Mouse (Mus musculus) MEL (cell line): ENCODE data around the gene Creb3l1. TPM values are rescaled to one million over a fixed set of nuclear protein-coding genes. Genes with fewer than 3 reads are reported as not detected.

Experiments
- DNase-seq: peaks from one replicate; pipeline ENCODE4 v3.0.0; 2011; ENCODE audit warnings: low read depth, low spot score
- H3K27ac ChIP-seq: 2 replicates; pipeline ENCODE4 v1.5.1; 2012; ENCODE audit warnings: low read depth, mild to moderate bottlenecking, control low read depth, low read length, moderate library complexity; ENCODE audit not compliant: control insufficient read depth
- H3K27me3 ChIP-seq, 2 experiments: fragments of 150-350 bp in 1 of 2; sonication (generic) in 1 of 2; 2 replicates each; pipeline ENCODE4 v1.6.1; 2012; ENCODE audit warnings: low read length in 2 of 2, mild to moderate bottlenecking in 2 of 2, improper control_type of control experiment in 1 of 2, moderate library complexity in 1 of 2; ENCODE audit not compliant: insufficient read depth in 2 of 2, control insufficient read depth in 1 of 2
- H3K36me3 ChIP-seq, 2 experiments: 2 replicates each; pipeline ENCODE4 v1.6.1; 2012 to 2014; ENCODE audit warnings: low read length in 2 of 2, improper control_type of control experiment in 1 of 2, inconsistent platforms in 1 of 2, mild to moderate bottlenecking in 1 of 2; ENCODE audit not compliant: insufficient read depth in 2 of 2, control insufficient read depth in 1 of 2
- H3K4me1 ChIP-seq, 2 experiments: fragments of 150-350 bp in 1 of 2; sonication (generic) in 1 of 2; 2 replicates each; pipeline ENCODE4 v1.6.1; 2012; ENCODE audit warnings: low read length in 2 of 2, improper control_type of control experiment in 1 of 2, mild to moderate bottlenecking in 1 of 2; ENCODE audit not compliant: insufficient read depth in 2 of 2, control insufficient read depth in 1 of 2
- H3K4me3 ChIP-seq, 2 experiments: fragments of 150-350 bp in 1 of 2; sonication (generic) in 1 of 2; 2 replicates each; pipeline ENCODE4 v1.5.1; 2012; ENCODE audit warnings: low read depth in 2 of 2, low read length in 2 of 2, mild to moderate bottlenecking in 2 of 2, moderate library complexity in 2 of 2, control low read depth in 1 of 2, improper control_type of control experiment in 1 of 2; ENCODE audit not compliant: control insufficient read depth in 1 of 2, insufficient read depth in 1 of 2
- H3K79me2 ChIP-seq: 2 replicates; pipeline ENCODE4 v1.6.1; 2012; ENCODE audit warnings: mild to moderate bottlenecking, low read length, moderate library complexity; ENCODE audit not compliant: control insufficient read depth, poor library complexity, insufficient read depth
- H3K9ac ChIP-seq: 2 replicates; pipeline ENCODE4 v1.6.1; 2012; ENCODE audit warnings: low read depth, mild to moderate bottlenecking, control low read depth, low read length, moderate library complexity; ENCODE audit not compliant: control insufficient read depth, poor library complexity, severe bottlenecking
- H3K9me3 ChIP-seq: fragments of 150-350 bp; sonication (generic); replicated peaks from 2 replicates; pipeline ENCODE4 v1.6.1; 2012; ENCODE audit warnings: mild to moderate bottlenecking, low read length, improper control_type of control experiment, moderate library complexity; ENCODE audit not compliant: insufficient read depth
- BHLHE40 ChIP-seq: IDR thresholded peaks from 2 replicates; pipeline ENCODE4 v1.6.1; 2012; ENCODE audit warnings: low read depth, mild to moderate bottlenecking, inconsistent platforms, low read length, improper control_type of control experiment, borderline replicate concordance
- CTCF ChIP-seq, 3 experiments: IDR thresholded peaks in 2 of 3; conservative IDR thresholded peaks in 1 of 3; 2 replicates each; pipeline ENCODE4 v1.5.1; 2011 to 2012; ENCODE audit warnings: low read length in 3 of 3, low read depth in 2 of 3, mild to moderate bottlenecking in 2 of 3, improper control_type of control experiment in 1 of 3, inconsistent platforms in 1 of 3, mixed read lengths in 1 of 3, moderate library complexity in 1 of 3; ENCODE audit not compliant: control insufficient read depth in 1 of 3, insufficient read depth in 1 of 3, poor library complexity in 1 of 3, severe bottlenecking in 1 of 3
- ETS1 ChIP-seq: IDR thresholded peaks from 2 replicates; pipeline ENCODE4 v1.6.1; 2012; ENCODE audit warnings: low read depth, mild to moderate bottlenecking, inconsistent platforms, low read length, improper control_type of control experiment, moderate library complexity
- GABPA ChIP-seq: IDR thresholded peaks from 2 replicates; pipeline ENCODE4 v1.6.1; 2012; ENCODE audit warnings: low read depth, mild to moderate bottlenecking, inconsistent platforms, low read length, improper control_type of control experiment, moderate library complexity
- HCFC1 ChIP-seq: IDR thresholded peaks from 2 replicates; pipeline ENCODE4 v1.6.1; 2012; ENCODE audit warnings: low read depth, mild to moderate bottlenecking, inconsistent platforms, low read length, improper control_type of control experiment, moderate library complexity
- JUND ChIP-seq: IDR thresholded peaks from 2 replicates; pipeline ENCODE4 v1.6.1; 2011; ENCODE audit warnings: low read depth, mild to moderate bottlenecking, improper control_type of control experiment, low read length
- KAT2A ChIP-seq: conservative IDR thresholded peaks from 2 replicates; pipeline ENCODE4 v1.6.1; 2012; ENCODE audit warnings: low read depth, low read length, improper control_type of control experiment, inconsistent platforms
- MAZ ChIP-seq: IDR thresholded peaks from 2 replicates; pipeline ENCODE4 v1.6.1; 2012; ENCODE audit warnings: low read depth, mild to moderate bottlenecking, inconsistent platforms, low read length, improper control_type of control experiment
- MEF2A ChIP-seq: IDR thresholded peaks from 2 replicates; pipeline ENCODE4 v1.6.1; 2014; ENCODE audit warnings: low read depth, mild to moderate bottlenecking, inconsistent platforms, low read length, improper control_type of control experiment; ENCODE audit not compliant: poor library complexity, insufficient replicate concordance, severe bottlenecking; ENCODE audit errors: extremely low read depth
- MXI1 ChIP-seq: IDR thresholded peaks from 2 replicates; pipeline ENCODE4 v1.6.1; 2011; ENCODE audit warnings: mild to moderate bottlenecking, low read depth, low read length, improper control_type of control experiment
- MYB ChIP-seq: IDR thresholded peaks from 2 replicates; pipeline ENCODE4 v1.6.1; 2011; ENCODE audit warnings: mild to moderate bottlenecking, low read depth, low read length, improper control_type of control experiment
- MYC ChIP-seq: IDR thresholded peaks from 2 replicates; pipeline ENCODE4 v1.6.1; 2011; ENCODE audit warnings: low read depth, mild to moderate bottlenecking, low read length, improper control_type of control experiment, moderate library complexity
- NELFE ChIP-seq: IDR thresholded peaks from 2 replicates; pipeline ENCODE4 v1.6.1; 2011; ENCODE audit warnings: low read depth, low read length, improper control_type of control experiment
- POLR2A ChIP-seq, 2 experiments: IDR thresholded peaks; 2 replicates each; pipeline ENCODE4 v1.6.1; 2011 to 2012; ENCODE audit warnings: low read length in 2 of 2, mild to moderate bottlenecking in 2 of 2, control low read depth in 1 of 2, improper control_type of control experiment in 1 of 2, low read depth in 1 of 2, moderate library complexity in 1 of 2; ENCODE audit not compliant: control insufficient read depth in 1 of 2, insufficient read depth in 1 of 2, poor library complexity in 1 of 2
- POLR2AphosphoS5 ChIP-seq: IDR thresholded peaks from 2 replicates; pipeline ENCODE4 v1.6.1; 2012; ENCODE audit warnings: low read depth, borderline replicate concordance, mild to moderate bottlenecking, inconsistent platforms, low read length, moderate library complexity, mixed read lengths
- RCOR1 ChIP-seq: IDR thresholded peaks from 2 replicates; pipeline ENCODE4 v1.6.1; 2012; ENCODE audit warnings: low read depth, mild to moderate bottlenecking, inconsistent platforms, low read length, improper control_type of control experiment
- SIN3A ChIP-seq: IDR thresholded peaks from 2 replicates; pipeline ENCODE4 v1.6.1; 2012; ENCODE audit warnings: low read length, improper control_type of control experiment, inconsistent platforms
- TCF12 ChIP-seq: IDR thresholded peaks from 2 replicates; pipeline ENCODE4 v1.6.1; 2014; ENCODE audit warnings: low read depth, mild to moderate bottlenecking, inconsistent platforms, low read length, improper control_type of control experiment, moderate library complexity
- UBTF ChIP-seq: IDR thresholded peaks from 2 replicates; pipeline ENCODE4 v1.6.1; 2012; ENCODE audit warnings: low read depth, mild to moderate bottlenecking, inconsistent platforms, low read length, improper control_type of control experiment, moderate library complexity, borderline replicate concordance; ENCODE audit not compliant: insufficient read depth
- USF1 ChIP-seq: IDR thresholded peaks from 2 replicates; pipeline ENCODE4 v1.6.1; 2014; ENCODE audit warnings: low read depth, mild to moderate bottlenecking, inconsistent platforms, low read length, improper control_type of control experiment, moderate library complexity
- USF2 ChIP-seq, 2 experiments: IDR thresholded peaks; 2 replicates each; pipeline ENCODE4 v1.6.1; 2011 to 2012; ENCODE audit warnings: improper control_type of control experiment in 2 of 2, low read length in 2 of 2, borderline replicate concordance in 1 of 2, inconsistent platforms in 1 of 2, low read depth in 1 of 2, mild to moderate bottlenecking in 1 of 2; ENCODE audit not compliant: insufficient read depth in 1 of 2
- ZC3H11A ChIP-seq: IDR thresholded peaks from 2 replicates; pipeline ENCODE4 v1.6.1; 2012; ENCODE audit warnings: low read depth, mild to moderate bottlenecking, inconsistent platforms, low read length, improper control_type of control experiment
- ZNF384 ChIP-seq: IDR thresholded peaks from 2 replicates; pipeline ENCODE4 v1.6.1; 2012; ENCODE audit warnings: low read depth, mild to moderate bottlenecking, inconsistent platforms, low read length, improper control_type of control experiment
- polyA plus RNA-seq, 2 experiments: library from polyadenylated mRNA; stranded (reverse) in 1 of 2; unstranded in 1 of 2; fragments of >175 nt in 1 of 2; fragments of >200 nt in 1 of 2; gene quantifications; 2 replicates each; pipeline versions ENCODE4 v1.2.1 to v1.2.4; 2012; ENCODE audit warnings: low replicate concordance in 2 of 2, low read depth in 1 of 2; ENCODE audit not compliant: insufficient read length in 2 of 2, insufficient read depth in 1 of 2, missing spikeins in 1 of 2
- total RNA-seq: library from RNA; depleted of rRNA; stranded (reverse); fragments of 300-350 nt; gene quantifications from 2 replicates; pipeline ENCODE4 v1.2.3, GENCODE M21; 2012

The Creb3l1 gene
- total and polyA plus RNA-seq, 3 experiments, result 0.12 to 9.1 TPM; not detected in 1

DNA sequence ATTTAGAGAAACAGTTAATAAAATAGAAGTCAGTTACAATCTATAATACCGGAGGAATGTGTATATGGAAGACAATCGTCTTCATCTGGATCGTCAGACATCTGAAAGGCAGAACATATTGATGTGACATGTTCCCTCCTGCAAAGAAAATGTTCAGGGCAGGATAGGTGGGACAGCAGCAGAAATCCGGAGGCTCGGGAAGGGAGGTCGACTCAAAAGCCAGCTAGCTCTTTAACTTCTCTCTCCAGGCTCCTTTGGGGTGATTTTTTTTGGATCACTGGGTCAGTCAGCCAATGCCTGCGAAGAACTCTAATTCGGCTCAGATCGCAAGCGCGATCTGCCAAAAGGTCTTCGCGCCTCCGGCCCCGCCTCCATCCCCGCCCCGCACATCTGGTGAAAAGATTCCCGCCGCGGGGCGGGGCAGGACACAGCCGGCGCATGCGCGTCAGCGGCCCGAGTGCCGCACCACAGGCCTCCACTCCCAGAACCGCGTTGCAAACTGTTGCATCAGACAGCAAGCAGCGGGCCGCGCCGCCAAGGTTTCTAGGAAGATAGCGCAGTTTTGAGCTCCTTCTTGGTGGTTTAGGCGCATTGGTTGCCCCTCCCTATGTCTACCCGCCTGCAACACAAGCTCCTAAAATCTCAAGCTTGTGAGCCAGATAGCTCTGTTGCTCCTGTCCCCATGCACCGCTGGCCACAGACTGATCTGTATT lies 31.0 kb upstream of the Creb3l1 start (continued):
- TF ChIP-seq POLR2AphosphoS5 (no peak), POLR2A (IDR thresholded peaks at IDR 0.05; ENCODE audit: control insufficient read depth in 1 of 2, insufficient read depth in 1 of 2, low read depth in 1 of 2, low read length in 2 of 2, poor library complexity in 1 of 2) (peak; percentile 30 to 90; a peak in 2 of 4 replicates), SIN3A (peak; percentile 54; the same call in 1 of the 2 replicates), MYB (no peak), JUND (no peak)

DNA sequence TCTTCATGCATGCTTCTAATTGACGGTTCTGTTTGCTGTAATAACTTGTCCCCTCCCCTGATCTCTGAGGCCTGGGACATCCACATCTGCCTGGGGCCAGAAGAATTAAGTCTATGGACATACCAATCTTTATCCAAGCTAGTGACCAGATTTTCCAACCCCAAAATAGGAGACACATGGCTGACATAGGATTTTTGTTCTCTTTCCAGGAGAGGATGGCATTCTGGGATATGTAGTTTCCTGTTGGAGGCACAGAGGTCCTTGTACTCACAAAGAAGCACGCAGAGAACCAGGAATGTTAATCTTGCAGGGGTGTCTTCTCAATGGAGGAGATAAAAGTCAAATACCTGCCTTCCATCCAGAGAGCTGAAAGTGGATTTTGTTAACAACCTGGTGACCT lies 28.5 kb upstream of the Creb3l1 start:
- Histone ChIP-seq H3K4me1 (peaks cover 3 to 16% of the 10 kb centered on the region in 2 experiments; a peak in 3 of 4 replicates), H3K27me3 (peaks cover 0 to 3% of the 10 kb centered on the region in 2 experiments; a peak in 2 of 4 replicates), H3K9ac (no peak overlapping the region), H3K4me3 (no peak overlapping the region), H3K27ac (no peak overlapping the region), H3K79me2 (peaks cover 5% of the 10 kb centered on the region; the same call in 1 of the 2 replicates), H3K36me3 (peaks cover 0 to 17% of the 10 kb centered on the region in 2 experiments; a peak in 2 of 4 replicates), H3K9me3 (no peaks in the 10 kb centered on the region)
- no peak for TF ChIP-seq CTCF (IDR thresholded peaks at IDR 0.05 in 2 of 3, conservative IDR thresholded peaks at IDR 0.05 in 1 of 3; ENCODE audit: control insufficient read depth in 1 of 3, insufficient read depth in 1 of 3, low read depth in 2 of 3, low read length in 3 of 3, poor library complexity in 1 of 3, severe bottlenecking in 1 of 3)
- peak; percentile 57 for TF ChIP-seq HCFC1
- DNase-seq, result no peak

- H3K36me3 ChIP-seq, result peaks cover 0 to 17% of the 10 kb centered on the region in 2 experiments; a peak in 2 of 4 replicates
- no peak overlapping the region for H3K9ac ChIP-seq
- peaks cover 3% of the 10 kb centered on the region in 2 experiments; a peak in 3 of 4 replicates for H3K27me3 ChIP-seq
- DNase-seq, result no peak
- no peak for TF ChIP-seq MXI1
- no peak for TF ChIP-seq HCFC1
- no peak for TF ChIP-seq POLR2A (IDR thresholded peaks at IDR 0.05; ENCODE audit: control insufficient read depth in 1 of 2, insufficient read depth in 1 of 2, low read depth in 1 of 2, low read length in 2 of 2, poor library complexity in 1 of 2)
- no peak for TF ChIP-seq ZNF384
- no peak for TF ChIP-seq POLR2AphosphoS5
- TF ChIP-seq MAZ, result no peak
- no peak for TF ChIP-seq MEF2A
- no peak for TF ChIP-seq JUND
- no peak for TF ChIP-seq TCF12
- no peak for TF ChIP-seq UBTF
- TF ChIP-seq USF2 (IDR thresholded peaks at IDR 0.05; ENCODE audit: borderline replicate concordance in 1 of 2, insufficient read depth in 1 of 2, low read depth in 1 of 2, low read length in 2 of 2), result no peak
- no peak for TF ChIP-seq USF1
- TF ChIP-seq RCOR1, result no peak
- no peak for TF ChIP-seq ZC3H11A
- TF ChIP-seq BHLHE40, result no peak
- no peak for TF ChIP-seq NELFE
- TF ChIP-seq GABPA, result no peak
- no peak for TF ChIP-seq KAT2A
- no peak for TF ChIP-seq MYC
- no peak for TF ChIP-seq ETS1
- no peak overlapping the region for H3K4me3 ChIP-seq
- H3K4me1 ChIP-seq, result peaks cover 3 to 16% of the 10 kb centered on the region in 2 experiments; a peak in 3 of 4 replicates
- no peak overlapping the region for H3K27ac ChIP-seq
- H3K9me3 ChIP-seq, result no peaks in the 10 kb centered on the region
- H3K79me2 ChIP-seq, result peaks cover 5% of the 10 kb centered on the region; the same call in 1 of the 2 replicates
These were observed 27.9 kb upstream of the Creb3l1 start for GRCm38 (mm10) chr2:92052188-92052587.
